Mouse (Mus musculus) kidney, adult 2 months (tissue): Measurements from ENCODE around the gene Krt33a. TPM values are rescaled to one million over a fixed set of nuclear protein-coding genes. Genes with fewer than 3 reads are reported as not detected.

ENCODE experiments used
- DNase-seq: peaks from one replicate; pipeline ENCODE4 v3.0.0; 2021
- H3K27ac ChIP-seq: fragments of 200-500 bp; 2 replicates; pipeline ENCODE4 v1.5.1; 2012; ENCODE audit warnings: low read depth, low read length, control low read depth, inconsistent platforms; ENCODE audit not compliant: insufficient read depth
- H3K27me3 ChIP-seq: fragments of 200-500 bp; replicated peaks from 2 replicates; pipeline ENCODE4 v1.6.1; 2012; ENCODE audit warnings: mild to moderate bottlenecking, moderate library complexity, low read length, inconsistent platforms; ENCODE audit not compliant: control insufficient read depth, insufficient read depth
- H3K36me3 ChIP-seq: fragments of 200-500 bp; 2 replicates; pipeline ENCODE4 v1.6.1; 2012; ENCODE audit warnings: mild to moderate bottlenecking, moderate library complexity, low read length, inconsistent platforms; ENCODE audit not compliant: control insufficient read depth, insufficient read depth
- H3K4me1 ChIP-seq: fragments of 200-500 bp; 2 replicates; pipeline ENCODE4 v1.6.1; 2011; ENCODE audit warnings: low read length; ENCODE audit not compliant: control insufficient read depth, insufficient read depth
- H3K4me3 ChIP-seq: fragments of 200-500 bp; 2 replicates; pipeline ENCODE4 v1.5.1; 2011; ENCODE audit warnings: mild to moderate bottlenecking, low read depth, low read length, control low read depth; ENCODE audit not compliant: insufficient read depth
- CTCF ChIP-seq: fragments of 200-500 bp; conservative IDR thresholded peaks from 2 replicates; pipeline ENCODE4 v1.5.1; 2011; ENCODE audit warnings: low read depth, mild to moderate bottlenecking, control low read depth, low read length, moderate library complexity, mixed read lengths; ENCODE audit not compliant: insufficient read depth, insufficient read length
- POLR2A ChIP-seq: fragments of 200-500 bp; IDR thresholded peaks from one replicate; pipeline ENCODE4 v1.6.1; 2011; ENCODE audit warnings: low read depth, low read length, control low read depth
- WGBS: fragments of 180-500 bp; shearing (Covaris S2); methylation state at CpG from one replicate; pipeline ENCODE4 v1.1.7; 2018; 5-methylcytosine and 5-hydroxymethylcytosine counted together
- polyA plus RNA-seq: library from polyadenylated mRNA; depleted of rRNA; stranded (reverse); fragments of >200 nt; gene quantifications from 2 replicates; pipeline ENCODE4 v1.2.3, GENCODE M21; 2012

Krt33a gene
- polyA plus RNA-seq, 1 experiment, result not detected

GRCm38 (mm10) chr11:100029768-100030167 lies 13.8 kb upstream of the Krt33a start, which contains the start of gene Krt33b:
Gene Krt33b (minus strand): TSS chr11:100029868.
- Histone ChIP-seq H3K36me3 (no peaks in the 10 kb centered on the region), H3K4me1 (no peaks in the 10 kb centered on the region), H3K27me3 (no peaks in the 10 kb centered on the region), H3K4me3 (no peak within 1 kb of the TSS), H3K27ac (no peak within 1 kb of the TSS)
- no peak for DNase-seq
- 81% methylated on average over 6 of the region's 6 CpGs for WGBS
- TF ChIP-seq POLR2A, result no peak
- TF ChIP-seq CTCF, result no peak

DNA sequence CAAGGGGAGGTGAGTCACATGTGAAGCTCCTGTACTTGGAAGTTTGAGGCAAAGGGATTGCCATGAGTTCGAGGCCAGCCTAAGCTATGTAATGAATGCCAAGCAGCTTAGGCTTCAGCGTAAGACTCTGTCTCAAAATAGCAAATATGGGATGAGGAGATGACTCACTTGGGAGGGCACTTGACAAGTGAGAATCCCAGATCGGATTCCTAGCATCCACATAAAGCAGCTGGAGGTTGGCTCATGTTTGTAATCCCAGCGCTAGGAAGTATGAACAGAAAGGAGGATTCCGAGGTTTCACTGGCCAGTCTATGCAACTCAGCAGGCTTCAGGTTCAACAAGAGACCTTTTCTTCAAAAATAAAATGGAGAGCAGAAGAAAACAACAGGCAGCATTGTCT lies 5.4 kb upstream of the Krt33a start:
- Histone ChIP-seq H3K4me1 (no peaks in the 10 kb centered on the region), H3K27ac (no peak overlapping the region), H3K36me3 (no peaks in the 10 kb centered on the region), H3K27me3 (no peaks in the 10 kb centered on the region), H3K4me3 (no peak overlapping the region)
- 68% methylated on average over 5 of the region's 5 CpGs for WGBS
- no peak for TF ChIP-seq POLR2A
- no peak for TF ChIP-seq CTCF
- no peak for DNase-seq

DNA sequence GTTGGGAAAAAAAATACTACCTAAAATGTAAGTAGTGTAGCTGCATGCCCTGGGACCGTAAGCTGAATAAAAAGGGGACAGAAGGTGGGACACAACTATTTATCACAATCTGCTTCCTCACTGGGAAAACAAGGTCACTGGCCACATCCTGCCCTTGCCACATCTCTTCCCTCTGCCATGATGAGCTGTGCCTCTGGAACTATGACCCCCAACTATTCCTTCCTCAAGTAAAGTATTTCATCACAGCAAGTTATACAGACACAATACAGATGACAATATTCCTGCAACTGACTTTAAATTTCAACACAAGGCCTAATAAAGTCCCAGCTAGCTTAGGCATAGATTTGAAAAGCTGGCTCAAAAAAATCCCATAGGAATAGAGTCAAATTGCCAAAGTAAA lies 3.5 kb upstream of the Krt33a start:
- 60% methylated on average over 1 of the region's 1 CpGs for WGBS
- H3K27ac ChIP-seq, result no peak overlapping the region
- no peak overlapping the region for H3K4me3 ChIP-seq
- no peaks in the 10 kb centered on the region for H3K36me3 ChIP-seq
- TF ChIP-seq POLR2A (no peak), CTCF (no peak)
- H3K27me3 ChIP-seq, result no peaks in the 10 kb centered on the region
- DNase-seq, result no peak
- H3K4me1 ChIP-seq, result no peaks in the 10 kb centered on the region

- Histone ChIP-seq H3K27ac (no peak overlapping the region), H3K4me3 (no peak overlapping the region), H3K4me1 (no peaks in the 10 kb centered on the region), H3K27me3 (no peaks in the 10 kb centered on the region), H3K36me3 (no peaks in the 10 kb centered on the region)
- 65% methylated on average over 4 of the region's 4 CpGs for WGBS
- no peak for TF ChIP-seq CTCF
- no peak for TF ChIP-seq POLR2A
- no peak for DNase-seq
Measured at GRCm38 (mm10) chr11:100013691-100014171, 2.3 kb downstream of the Krt33a start.

DNA sequence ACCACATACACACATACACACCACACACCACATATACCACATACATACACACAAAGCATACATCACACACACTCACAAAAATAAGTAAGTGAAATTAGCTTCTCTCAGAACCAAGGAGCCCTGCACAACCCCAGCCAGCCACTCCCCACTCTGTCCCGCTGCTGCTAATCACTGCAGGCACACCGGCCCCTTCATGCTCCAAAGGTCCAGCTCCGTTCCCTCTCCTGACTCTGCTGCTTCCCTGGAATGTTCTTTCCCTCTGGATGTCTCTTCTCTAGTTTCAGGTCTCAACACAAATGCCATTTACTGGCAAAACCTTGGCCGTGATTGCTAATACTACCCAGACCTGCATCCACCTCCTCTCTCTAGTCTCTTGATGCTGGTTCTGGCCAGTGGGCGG lies 5.3 kb downstream of the Krt33a start:
- no peak for TF ChIP-seq POLR2A
- TF ChIP-seq CTCF, result no peak
- no peaks in the 10 kb centered on the region; the same call in 1 of the 2 replicates for H3K27me3 ChIP-seq
- DNase-seq, result no peak
- no peak overlapping the region for H3K4me3 ChIP-seq
- 47% methylated on average over 5 of the region's 5 CpGs for WGBS
- no peaks in the 10 kb centered on the region for H3K4me1 ChIP-seq
- H3K36me3 ChIP-seq, result no peaks in the 10 kb centered on the region
- no peak overlapping the region for H3K27ac ChIP-seq

DNA sequence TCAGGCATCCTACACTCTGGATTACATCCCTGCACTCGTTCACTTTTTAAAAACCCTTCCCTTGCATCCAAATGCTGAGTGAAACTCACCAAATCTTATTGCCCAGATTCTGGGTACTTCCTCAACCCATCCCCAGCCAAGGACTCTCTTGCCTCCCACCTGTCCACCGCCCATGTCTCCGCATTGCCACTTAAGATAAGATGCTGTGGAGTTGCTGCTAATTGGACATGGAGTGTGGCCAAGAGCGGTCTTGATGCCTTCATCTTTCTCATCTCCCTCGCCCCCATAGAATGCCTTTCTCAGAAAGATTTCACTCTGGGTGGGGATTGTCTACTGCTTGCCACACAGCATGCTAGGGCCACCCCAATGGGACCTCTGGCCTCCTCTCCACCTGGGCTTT lies 7.7 kb downstream of the Krt33a start:
- Histone ChIP-seq H3K27me3 (no peaks in the 10 kb centered on the region; the same call in 1 of the 2 replicates), H3K4me1 (no peaks in the 10 kb centered on the region), H3K27ac (no peak overlapping the region), H3K36me3 (no peaks in the 10 kb centered on the region), H3K4me3 (no peak overlapping the region)
- 89% methylated on average over 5 of the region's 5 CpGs for WGBS
- DNase-seq, result no peak
- no peak for TF ChIP-seq CTCF
- TF ChIP-seq POLR2A, result no peak

DNA sequence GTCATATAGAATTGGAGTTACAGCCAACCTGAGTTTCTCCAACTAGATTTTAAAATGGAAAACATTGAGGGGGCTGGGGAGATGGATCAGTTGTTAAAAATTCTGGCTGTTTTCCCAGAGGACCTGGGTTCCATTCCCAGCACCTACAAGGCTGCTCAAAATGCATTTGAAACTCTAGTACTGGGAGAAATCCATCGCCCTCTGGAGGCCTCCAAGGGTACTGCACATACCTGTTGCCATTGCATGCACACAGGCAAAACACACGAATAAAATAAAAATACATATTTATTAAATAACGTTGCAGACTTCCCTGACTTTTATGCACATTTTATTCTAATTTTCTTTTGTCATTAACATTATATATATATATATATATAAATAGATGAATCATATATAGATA lies 9.4 kb downstream of the Krt33a start:
- Histone ChIP-seq H3K4me3 (no peak overlapping the region), H3K27ac (no peak overlapping the region), H3K27me3 (no peaks in the 10 kb centered on the region; the same call in 1 of the 2 replicates), H3K36me3 (no peaks in the 10 kb centered on the region), H3K4me1 (no peaks in the 10 kb centered on the region)
- TF ChIP-seq POLR2A (no peak), CTCF (peak; percentile 33; the same call in 1 of the 2 replicates)
- WGBS, result 55% methylated on average over 3 of the region's 3 CpGs
- DNase-seq, result no peak

GRCm38 (mm10) chr11:100005905-100006304 lies 10.1 kb downstream of the Krt33a start:
- no peak for DNase-seq
- Histone ChIP-seq H3K27ac (no peak overlapping the region), H3K36me3 (no peaks in the 10 kb centered on the region), H3K4me1 (no peaks in the 10 kb centered on the region), H3K4me3 (no peak overlapping the region), H3K27me3 (no peaks in the 10 kb centered on the region; the same call in 1 of the 2 replicates)
- TF ChIP-seq CTCF, result no peak
- TF ChIP-seq POLR2A, result no peak
- WGBS, result 63% methylated on average over 8 of the region's 8 CpGs
